Mouse (Mus musculus) c-Kit-negative CD71-positive TER-119-positive erythroid progenitor cells, embryonic 14.5 days (primary cell): Measurements from ENCODE around the gene Rplp2.

Experiments used
- DNase-seq: peaks from one replicate; pipeline ENCODE4 v3.0.0-alpha.2; 2013; ENCODE audit warnings: low read depth, low spot score

Gene Rplp2

DNA sequence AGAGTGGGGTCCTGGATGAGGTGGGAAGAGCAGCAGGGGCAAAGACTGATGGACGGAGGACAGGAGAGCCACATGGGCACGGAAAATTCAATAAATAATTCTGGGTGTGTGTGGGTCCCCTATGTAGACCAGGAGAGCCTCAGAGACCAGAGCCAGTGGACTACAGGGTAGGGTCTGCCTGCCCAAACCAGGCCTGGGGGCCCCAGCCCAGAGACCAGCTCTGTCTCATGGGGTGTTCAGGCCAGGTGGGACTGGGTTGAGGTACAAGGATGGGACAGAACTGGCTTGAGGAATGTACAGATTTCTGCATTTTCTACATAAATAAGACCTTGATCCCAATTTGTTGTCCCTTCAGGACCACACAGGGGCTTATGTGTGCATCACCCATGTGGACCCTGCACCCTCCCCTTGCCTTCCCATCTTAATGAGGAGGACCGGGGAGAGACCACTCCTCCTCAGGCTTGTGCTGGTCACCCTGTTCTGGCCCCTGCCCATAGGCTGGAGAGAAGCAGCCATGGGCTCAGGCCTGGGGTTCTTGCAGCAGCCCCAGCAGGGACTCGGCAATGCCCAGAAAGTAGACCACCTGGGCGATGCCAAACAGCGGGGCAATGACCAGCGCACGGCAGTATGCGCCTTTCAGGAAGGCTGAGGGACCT is 16.5 kb upstream of the Rplp2 start:
- no peak for DNase-seq

GRCm38 (mm10) chr7:141431434-141432185 is 15.6 kb upstream of the Rplp2 start:
- no peak for DNase-seq

DNA sequence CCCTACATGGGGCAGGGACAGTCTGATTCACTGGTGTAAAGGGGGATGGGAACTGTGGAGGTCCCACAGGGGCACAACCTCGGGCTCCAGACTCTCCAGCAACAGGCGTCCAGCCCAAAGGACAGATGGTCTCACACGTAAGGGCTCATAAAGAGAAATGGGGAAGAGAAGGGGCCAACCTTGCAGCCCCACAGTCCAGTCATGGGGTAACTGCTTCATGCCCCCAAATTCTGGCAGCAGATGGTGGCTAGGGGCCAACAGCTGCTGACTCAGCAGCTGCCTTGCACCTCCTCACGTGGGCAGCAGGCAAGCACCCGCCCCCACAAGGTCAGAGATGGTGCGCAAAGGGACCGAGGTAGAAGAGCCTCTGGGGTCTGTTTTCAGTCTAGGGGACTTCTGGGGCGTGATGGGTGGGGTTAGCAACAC is 15.0 kb upstream of the Rplp2 start:
- no peak for DNase-seq

DNA sequence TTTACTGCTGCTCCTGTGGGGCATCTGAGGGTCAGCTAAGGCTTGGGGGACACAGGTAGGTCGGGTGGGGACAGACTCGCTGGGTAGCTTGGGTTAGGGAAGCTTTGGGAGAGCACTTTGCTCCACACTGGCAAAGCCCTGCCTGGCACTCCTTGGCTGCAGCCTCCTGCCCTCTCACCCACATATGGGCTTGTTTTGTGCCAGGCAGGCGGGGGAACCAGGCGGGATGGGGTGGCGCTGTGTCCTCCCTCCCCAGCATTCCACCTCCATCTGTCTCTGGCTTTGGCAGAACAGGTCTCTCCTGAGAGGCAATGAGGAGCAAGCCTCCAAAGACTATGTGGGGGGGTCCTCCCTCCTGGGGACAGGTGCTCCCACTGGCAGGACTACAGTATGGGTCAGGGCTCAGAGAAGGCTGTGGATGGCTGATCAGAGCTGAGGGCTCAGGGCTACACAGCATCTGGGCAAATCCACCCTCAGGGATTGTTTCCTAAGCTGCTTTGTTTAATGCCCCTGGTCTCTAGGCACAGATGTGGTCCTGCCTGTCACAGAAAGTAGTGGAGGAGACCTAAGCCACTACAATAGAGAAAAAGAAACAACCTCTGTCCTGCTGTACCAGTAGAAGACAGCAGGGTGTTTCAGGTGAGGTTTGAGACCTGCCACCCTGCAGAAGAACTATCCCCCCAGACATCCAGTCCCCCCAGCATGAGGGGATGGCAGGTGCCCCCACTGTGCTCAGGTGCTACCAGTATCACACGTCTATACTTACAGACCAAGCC is 14.2 kb upstream of the Rplp2 start:
- DNase-seq: no peak

DNA sequence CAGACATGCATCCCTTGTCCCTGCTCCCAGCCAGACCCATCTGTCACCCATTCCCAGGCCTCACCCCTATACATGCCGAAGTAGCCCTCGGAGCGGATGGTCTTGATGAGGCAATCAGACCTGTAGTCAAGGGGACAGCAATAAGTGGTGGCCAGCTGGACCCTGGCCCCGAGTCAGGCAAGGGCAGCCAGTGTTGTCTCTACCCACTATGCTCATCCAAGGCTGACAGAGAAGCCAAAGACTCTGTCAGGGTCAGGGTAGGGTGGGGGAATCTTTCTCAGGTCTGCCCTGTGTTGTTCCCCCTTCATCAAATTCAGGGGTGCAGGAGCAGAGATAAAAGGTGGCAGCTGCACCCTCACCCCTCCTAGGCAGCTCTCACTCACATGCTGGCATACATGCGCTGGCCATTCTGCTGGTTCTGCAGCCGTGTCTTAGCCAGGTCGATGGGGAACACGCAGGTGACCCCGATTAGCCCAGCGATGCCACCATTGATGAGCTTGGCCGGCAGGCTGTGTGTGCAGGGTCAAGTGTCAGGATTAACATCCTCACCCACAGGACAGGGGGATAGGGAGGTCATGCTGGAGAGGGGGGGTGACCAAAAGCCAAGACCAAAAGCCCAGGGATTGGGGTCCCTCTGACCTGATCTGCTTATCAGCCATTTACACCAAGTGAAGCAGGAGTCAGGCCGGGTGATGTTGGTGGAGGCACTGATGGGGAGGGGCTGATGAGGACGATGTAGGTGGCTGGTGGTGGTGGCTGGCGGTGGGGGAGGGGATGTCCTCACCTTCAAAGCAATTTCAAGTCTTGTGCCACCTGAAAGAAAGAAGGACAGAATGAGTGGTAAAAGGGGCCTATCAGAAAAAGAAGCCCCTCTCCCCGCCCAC is 13.4 kb upstream of the Rplp2 start:
- DNase-seq: no peak

GRCm38 (mm10) chr7:141434464-141434863 is 12.7 kb upstream of the Rplp2 start:
- no peak for DNase-seq

- DNase-seq: peak; percentile 59
These were observed 11.9 kb upstream of the Rplp2 start for GRCm38 (mm10) chr7:141435129-141435855.

GRCm38 (mm10) chr7:141435856-141436522 is 11.2 kb upstream of the Rplp2 start:
- DNase-seq: no peak

DNA sequence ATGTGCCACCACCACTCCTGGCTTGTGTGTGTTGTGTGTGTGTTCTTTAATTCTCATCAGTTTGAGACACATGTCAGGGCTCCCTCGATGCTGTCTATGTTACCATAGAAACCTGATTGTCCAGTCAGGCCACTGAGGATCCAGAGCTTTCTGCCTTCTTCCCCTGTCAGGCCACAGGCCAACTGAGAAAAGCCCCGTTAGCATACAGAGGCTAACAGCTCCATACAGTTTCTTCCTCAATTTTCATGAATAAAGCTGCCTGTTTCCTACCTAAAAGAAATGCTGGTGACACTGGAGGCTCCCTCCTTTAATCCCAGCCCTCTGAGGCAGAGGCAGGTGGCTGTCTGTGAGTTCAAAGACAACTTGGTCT is 10.7 kb upstream of the Rplp2 start:
- DNase-seq: no peak

- DNase-seq: peak; percentile 56
These were observed 9.7 kb upstream of the Rplp2 start, which contains the start of gene Slc25a22 for GRCm38 (mm10) chr7:141437178-141438120. Gene Slc25a22, minus strand, starts transcription at chr7:141437892.

GRCm38 (mm10) chr7:141438201-141438968 is 8.8 kb upstream of the Rplp2 start:
- no peak for DNase-seq

DNA sequence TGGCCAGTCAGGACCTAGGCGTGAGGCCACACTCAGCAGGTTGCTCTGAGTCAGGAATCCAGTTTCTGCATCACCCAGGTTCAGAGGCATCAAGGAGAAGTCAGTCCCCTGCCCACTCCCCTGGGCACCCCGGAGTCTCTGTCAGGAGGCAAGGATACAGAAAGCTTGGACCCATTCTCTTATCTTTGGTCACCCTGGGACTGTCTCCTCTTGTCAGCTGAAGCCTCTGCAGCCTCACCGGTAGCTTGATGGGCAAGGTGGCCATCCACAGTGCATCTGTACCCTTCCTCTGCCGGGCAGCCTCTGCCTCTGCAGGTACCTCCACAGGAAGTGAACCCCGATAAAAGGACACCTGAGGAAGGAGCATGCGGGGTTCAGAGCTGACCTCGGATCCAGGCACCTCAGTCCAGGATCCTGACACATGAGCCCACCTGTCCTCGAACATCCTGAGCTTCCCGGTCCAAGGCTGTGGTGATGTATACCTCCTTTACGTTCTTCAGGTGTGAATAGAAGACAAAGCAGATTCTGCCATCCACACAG is 8.0 kb upstream of the Rplp2 start:
- no peak for DNase-seq

- no peak for DNase-seq
These were observed 7.4 kb upstream of the Rplp2 start for GRCm38 (mm10) chr7:141439811-141440210.

DNA sequence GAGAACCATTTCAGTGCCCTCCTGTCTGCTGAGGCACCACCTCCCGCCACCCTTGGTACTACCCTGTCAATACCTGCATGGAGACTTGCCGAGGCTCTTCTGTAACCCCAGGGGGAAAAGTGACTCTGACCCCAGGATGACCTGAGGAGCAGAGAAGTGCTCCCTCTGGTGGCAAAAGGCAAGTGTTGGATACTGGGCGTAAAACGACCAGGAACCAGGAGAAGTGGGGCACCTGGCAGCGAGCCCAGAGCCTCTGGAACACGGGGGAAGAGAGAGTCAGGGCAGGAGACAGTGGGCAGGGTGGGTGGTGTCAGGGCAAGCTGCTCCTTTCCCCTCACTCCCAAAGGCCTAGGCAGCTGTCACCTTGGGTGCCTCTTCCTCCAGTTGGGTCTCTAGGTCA is 6.6 kb upstream of the Rplp2 start:
- no peak for DNase-seq

- no peak for DNase-seq
These were observed 5.7 kb upstream of the Rplp2 start for GRCm38 (mm10) chr7:141441460-141441859.

DNA sequence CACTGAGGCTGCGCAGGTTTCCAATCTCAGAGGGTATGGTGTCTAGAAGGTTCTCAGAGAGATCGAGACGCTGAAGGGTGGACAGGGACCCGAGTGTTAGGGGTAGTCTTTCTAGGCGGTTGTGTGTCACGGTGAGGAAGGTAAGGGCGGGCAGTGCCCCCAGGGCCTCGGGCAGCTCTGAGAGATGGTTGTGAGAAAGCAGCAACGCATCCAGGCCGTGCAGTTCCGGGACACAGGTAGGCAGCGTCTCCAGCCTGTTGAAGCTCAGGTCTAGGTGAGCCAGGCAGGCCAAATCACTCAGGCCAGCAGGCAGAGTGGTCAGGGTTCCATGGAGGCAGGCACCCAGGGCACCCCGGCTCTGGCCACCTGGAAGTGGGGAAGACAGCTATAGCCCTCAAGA is 5.0 kb upstream of the Rplp2 start:
- DNase-seq: no peak

DNA sequence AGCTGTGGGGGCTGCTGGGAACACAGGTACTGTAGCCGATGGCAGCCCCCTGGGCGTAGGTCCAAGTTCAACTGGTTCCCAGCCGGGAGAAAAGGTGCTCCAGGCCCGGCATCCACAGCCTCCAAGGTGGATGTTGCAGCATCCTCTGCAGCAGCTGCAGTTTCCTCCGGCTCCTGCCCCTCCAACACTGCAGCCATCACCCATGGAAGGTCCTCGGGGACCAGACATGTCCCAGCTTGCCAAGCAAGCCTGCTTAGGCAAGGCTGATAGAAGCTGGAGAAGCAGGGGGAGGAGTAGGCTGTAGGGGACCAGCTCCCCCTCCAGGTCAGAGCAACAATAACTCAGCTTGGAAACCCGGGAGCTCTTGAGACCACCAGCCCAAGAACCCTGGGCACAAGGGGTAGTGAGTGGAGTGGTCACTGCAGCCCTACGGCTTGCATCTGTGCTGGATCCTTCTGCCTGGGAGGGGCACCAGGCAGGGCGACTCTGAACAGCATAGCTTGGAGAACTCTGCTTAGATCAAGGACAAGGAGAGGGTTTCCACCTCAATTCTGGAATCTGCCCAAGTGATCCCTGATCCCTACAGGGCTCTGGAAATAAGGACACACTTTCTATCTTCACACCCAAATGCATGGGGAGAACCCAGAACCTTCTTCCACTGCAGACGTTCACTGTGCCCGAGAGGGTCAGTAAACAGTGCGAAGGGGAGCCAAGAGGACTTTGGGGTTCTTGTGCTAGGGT is 3.9 kb upstream of the Rplp2 start:
- no peak for DNase-seq
